Mouse (Mus musculus) kidney, adult 2 months (tissue): ENCODE results near the gene Cpne5.

Experiments
- CTCF ChIP-seq: fragments of 200-500 bp; conservative IDR thresholded peaks from 2 replicates; pipeline ENCODE4 v1.5.1; 2011; ENCODE audit warnings: low read depth, mild to moderate bottlenecking, control low read depth, low read length, moderate library complexity, mixed read lengths; ENCODE audit not compliant: insufficient read depth, insufficient read length
- POLR2A ChIP-seq: fragments of 200-500 bp; IDR thresholded peaks from one replicate; pipeline ENCODE4 v1.6.1; 2011; ENCODE audit warnings: low read depth, low read length, control low read depth

- no peak for TF ChIP-seq CTCF
- TF ChIP-seq POLR2A = no peak
These were observed 90.7 kb downstream of the Cpne5 start for GRCm38 (mm10) chr17:29147273-29147672.
